Mouse (Mus musculus): ENCODE data around the gene Cdk12. TPM values are rescaled to one million over a fixed set of nuclear protein-coding genes. Genes with fewer than 3 reads are reported as not detected.

The Cdk12 gene
- total and polyA plus RNA-seq, 3 experiments: 27.8 to 44.1 (median 29.6) TPM

DNA sequence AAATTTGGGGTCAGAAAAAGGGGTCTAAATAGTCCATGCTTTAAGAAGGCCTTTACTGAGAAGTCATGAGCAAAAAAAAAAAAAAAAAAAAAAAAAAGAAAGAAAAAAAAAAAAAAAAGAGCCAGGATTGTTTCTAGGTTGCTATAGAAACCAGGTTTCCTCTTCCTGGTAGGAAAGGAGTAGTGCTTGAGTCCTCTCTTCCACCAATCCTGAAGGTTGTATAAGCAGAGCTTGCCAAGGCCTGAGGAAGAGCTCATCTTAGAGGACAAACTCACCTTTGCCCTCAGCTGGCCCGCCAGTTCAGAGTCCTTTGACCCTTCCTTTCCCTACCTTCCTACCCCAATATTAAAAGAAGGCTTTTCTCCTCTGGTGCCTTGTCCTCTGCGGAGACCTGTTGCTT is 82.5 kb downstream of the Cdk12 start:
- Histone ChIP-seq H3K4me3 (replicated peaks in 1 of 3; ENCODE audit: low read depth in 2 of 3, low read length in 2 of 3, poor library complexity in 1 of 3) (no peak overlapping the region), H3K79me2 (replicated peaks; ENCODE audit: control insufficient read depth, extremely low read depth, insufficient read depth, poor library complexity, severe bottlenecking) (no peaks in the 10 kb centered on the region), H3K9ac (ENCODE audit: insufficient read depth, low read depth) (no peak overlapping the region), H3K9me3 (replicated peaks; ENCODE audit: low read length) (no peaks in the 10 kb centered on the region), H3K27me3 (replicated peaks) (peaks cover 18% of the 10 kb centered on the region), H3K4me1 (ENCODE audit: control insufficient read depth in 1 of 2, insufficient read depth in 2 of 2) (no peaks in the 10 kb centered on the region), H3K36me3 (replicated peaks in 1 of 2; ENCODE audit: control insufficient read depth in 1 of 2, insufficient read depth in 1 of 2, low read length in 1 of 2) (peaks cover 0 to 6% of the 10 kb centered on the region in 2 experiments), H3K27ac (ENCODE audit: insufficient read depth, low read depth) (no peak overlapping the region), H3K4me2 (ENCODE audit: insufficient read depth, low read depth, poor library complexity, severe bottlenecking) (no peak overlapping the region)
- dilution Hi-C loops (cut with MboI; ENCODE audit: extremely low pct_ligation_motif_present, extremely low pct_unique_long_range_greater_than_20kb, low sequenced_read_pairs) (no loop called here), in situ Hi-C loops (cut with MboI; ENCODE audit: low pct_ligation_motif_present, low pct_unique_long_range_greater_than_20kb, low sequenced_read_pairs) (no loop called here)
- no peak for DNase-seq (ENCODE audit: extremely low read depth)
- TF ChIP-seq ZNF384 (IDR thresholded peaks at IDR 0.05; ENCODE audit: low read depth, low read length): peak; percentile 70
- no peak for TF ChIP-seq PAX5 (IDR thresholded peaks at IDR 0.05; ENCODE audit: low read length)

DNA sequence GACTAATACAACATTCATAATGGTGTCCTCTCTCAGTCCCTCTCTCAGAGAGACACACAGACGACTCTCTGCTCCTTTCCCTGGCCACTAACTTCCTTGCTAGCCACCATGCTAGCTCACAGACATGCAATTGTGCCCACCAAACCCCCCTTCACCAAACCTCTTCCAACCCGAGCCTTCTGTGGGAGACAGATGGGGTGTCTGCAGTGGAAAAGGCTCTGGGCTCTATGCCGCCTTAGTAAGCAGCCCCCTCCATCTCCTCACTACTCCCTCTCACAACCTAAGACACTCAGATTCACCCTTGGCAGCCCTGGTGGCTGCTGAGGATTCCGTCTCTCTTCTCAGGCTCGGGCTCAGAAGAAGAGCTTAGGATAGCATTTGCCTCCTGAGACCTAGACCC is 84.7 kb downstream of the Cdk12 start:
- TF ChIP-seq KAT2A (IDR thresholded peaks at IDR 0.05; ENCODE audit: insufficient replicate concordance, low read length) (no peak), E2F4 (IDR thresholded peaks at IDR 0.05; ENCODE audit: insufficient replicate concordance, low read depth, low read length) (no peak), CTCF (conservative IDR thresholded peaks at IDR 0.05 in 1 of 2, IDR thresholded peaks at IDR 0.05 in 1 of 2; ENCODE audit: low read depth in 2 of 2, low read length in 2 of 2) (no peak), POLR2A (IDR thresholded peaks at IDR 0.05; ENCODE audit: low read depth, low read length) (no peak), MEF2A (IDR thresholded peaks at IDR 0.05; ENCODE audit: borderline replicate concordance, low read depth, low read length) (no peak), GABPA (IDR thresholded peaks at IDR 0.05; ENCODE audit: insufficient replicate concordance, low read depth, low read length) (no peak), CHD2 (IDR thresholded peaks at IDR 0.05; ENCODE audit: low read length) (no peak), TCF12 (IDR thresholded peaks at IDR 0.05; ENCODE audit: low read depth, low read length) (no peak), MAX (IDR thresholded peaks at IDR 0.05; ENCODE audit: low read length) (no peak), ZMIZ1 (IDR thresholded peaks at IDR 0.05; ENCODE audit: low read depth, low read length) (no peak), PAX5 (IDR thresholded peaks at IDR 0.05; ENCODE audit: low read length) (no peak), MAZ (IDR thresholded peaks at IDR 0.05; ENCODE audit: low read depth, low read length) (no peak), USF2 (conservative IDR thresholded peaks at IDR 0.05; ENCODE audit: low read depth, low read length) (no peak), HCFC1 (IDR thresholded peaks at IDR 0.05; ENCODE audit: low read depth, low read length) (no peak), TBP (conservative IDR thresholded peaks at IDR 0.05; ENCODE audit: low read depth, low read length) (no peak), NELFE (IDR thresholded peaks at IDR 0.05; ENCODE audit: low read depth, low read length) (no peak), ELF1 (IDR thresholded peaks at IDR 0.05; ENCODE audit: low read depth, low read length) (no peak), JUND (conservative IDR thresholded peaks at IDR 0.05; ENCODE audit: low read depth, low read length) (no peak), SMC3 (IDR thresholded peaks at IDR 0.05; ENCODE audit: low read depth, low read length) (no peak), JUN (IDR thresholded peaks at IDR 0.05; ENCODE audit: insufficient read depth, low read depth, low read length) (no peak)
- Histone ChIP-seq H3K9me3 (replicated peaks; ENCODE audit: low read length) (no peaks in the 10 kb centered on the region), H3K27me3 (replicated peaks) (peaks cover 27% of the 10 kb centered on the region), H3K4me2 (ENCODE audit: insufficient read depth, low read depth, poor library complexity, severe bottlenecking) (no peak overlapping the region), H3K36me3 (replicated peaks in 1 of 2; ENCODE audit: control insufficient read depth in 1 of 2, insufficient read depth in 1 of 2, low read length in 1 of 2) (no peaks in the 10 kb centered on the region), H3K27ac (ENCODE audit: insufficient read depth, low read depth) (no peak overlapping the region), H3K4me1 (ENCODE audit: control insufficient read depth in 1 of 2, insufficient read depth in 2 of 2) (peaks cover 2 to 6% of the 10 kb centered on the region in 2 experiments; a peak in 1 of 4 replicates), H3K9ac (ENCODE audit: insufficient read depth, low read depth) (no peak overlapping the region), H3K79me2 (replicated peaks; ENCODE audit: control insufficient read depth, extremely low read depth, insufficient read depth, poor library complexity, severe bottlenecking) (no peaks in the 10 kb centered on the region), H3K4me3 (replicated peaks in 1 of 3; ENCODE audit: low read depth in 2 of 3, low read length in 2 of 3, poor library complexity in 1 of 3) (no peak overlapping the region)
- dilution Hi-C loops (cut with MboI; ENCODE audit: extremely low pct_ligation_motif_present, extremely low pct_unique_long_range_greater_than_20kb, low sequenced_read_pairs) (no loop called here), in situ Hi-C loops (cut with MboI; ENCODE audit: low pct_ligation_motif_present, low pct_unique_long_range_greater_than_20kb, low sequenced_read_pairs) (no loop called here)
- DNase-seq (ENCODE audit: extremely low read depth): no peak
